Mouse (Mus musculus): ENCODE measurements around the gene Mansc4. TPM values are rescaled to one million over a fixed set of nuclear protein-coding genes. Genes with fewer than 3 reads are reported as not detected.

The Mansc4 gene
- total and polyA plus RNA-seq, 3 experiments: 0.21 TPM; not detected in 2

- Histone ChIP-seq H3K27ac (ENCODE audit: control insufficient read depth, low read depth, low read length) (no peak overlapping the region), H3K79me2 (ENCODE audit: control insufficient read depth, insufficient read depth, low read length, poor library complexity) (no peaks in the 10 kb centered on the region), H3K4me3 (ENCODE audit: control insufficient read depth in 1 of 2, insufficient read depth in 1 of 2, low read depth in 2 of 2, low read length in 2 of 2) (no peak overlapping the region), H3K9me3 (replicated peaks; ENCODE audit: insufficient read depth, low read length) (no peaks in the 10 kb centered on the region), H3K36me3 (ENCODE audit: control insufficient read depth in 1 of 2, insufficient read depth in 2 of 2, low read length in 2 of 2) (peaks cover 0 to 2% of the 10 kb centered on the region in 2 experiments; a peak in 2 of 4 replicates), H3K4me1 (ENCODE audit: control insufficient read depth in 1 of 2, insufficient read depth in 2 of 2, low read length in 2 of 2) (peaks cover 0 to 2% of the 10 kb centered on the region in 2 experiments; a peak in 1 of 4 replicates), H3K9ac (ENCODE audit: control insufficient read depth, low read depth, low read length, poor library complexity, severe bottlenecking) (no peak overlapping the region), H3K27me3 (ENCODE audit: control insufficient read depth in 1 of 2, insufficient read depth in 2 of 2, low read length in 2 of 2) (no peaks in the 10 kb centered on the region)
- TF ChIP-seq MYC (IDR thresholded peaks at IDR 0.05; ENCODE audit: low read depth, low read length) (no peak), ZC3H11A (IDR thresholded peaks at IDR 0.05; ENCODE audit: low read depth, low read length) (no peak), NELFE (IDR thresholded peaks at IDR 0.05; ENCODE audit: low read depth, low read length) (no peak), MAFK (IDR thresholded peaks at IDR 0.05; ENCODE audit: borderline replicate concordance, low read depth, low read length) (no peak), TBP (IDR thresholded peaks at IDR 0.05; ENCODE audit: low read depth, low read length) (no peak), GATA1 (IDR thresholded peaks at IDR 0.05; ENCODE audit: low read depth, low read length) (no peak), EP300 (IDR thresholded peaks at IDR 0.05; ENCODE audit: low read depth in 1 of 2, low read length in 2 of 2) (no peak), SMC3 (IDR thresholded peaks at IDR 0.05; ENCODE audit: low read depth, low read length) (no peak), TCF12 (IDR thresholded peaks at IDR 0.05; ENCODE audit: low read depth, low read length) (no peak), MYB (IDR thresholded peaks at IDR 0.05; ENCODE audit: low read depth, low read length) (no peak), ETS1 (IDR thresholded peaks at IDR 0.05; ENCODE audit: low read depth, low read length) (no peak)
- no peak for DNase-seq (ENCODE audit: low read depth, low spot score)
Observed at GRCm38 (mm10) chr6:147079919-147080318, 6.9 kb downstream of the Mansc4 start.

- Histone ChIP-seq H3K9me3 (replicated peaks; ENCODE audit: insufficient read depth, low read length) (no peaks in the 10 kb centered on the region), H3K4me3 (ENCODE audit: control insufficient read depth in 1 of 2, insufficient read depth in 1 of 2, low read depth in 2 of 2, low read length in 2 of 2) (no peak overlapping the region), H3K27ac (ENCODE audit: control insufficient read depth, low read depth, low read length) (no peak overlapping the region), H3K9ac (ENCODE audit: control insufficient read depth, low read depth, low read length, poor library complexity, severe bottlenecking) (no peak overlapping the region), H3K36me3 (ENCODE audit: control insufficient read depth in 1 of 2, insufficient read depth in 2 of 2, low read length in 2 of 2) (peaks cover 0 to 2% of the 10 kb centered on the region in 2 experiments; a peak in 2 of 4 replicates), H3K79me2 (ENCODE audit: control insufficient read depth, insufficient read depth, low read length, poor library complexity) (no peaks in the 10 kb centered on the region), H3K27me3 (ENCODE audit: control insufficient read depth in 1 of 2, insufficient read depth in 2 of 2, low read length in 2 of 2) (no peaks in the 10 kb centered on the region), H3K4me1 (ENCODE audit: control insufficient read depth in 1 of 2, insufficient read depth in 2 of 2, low read length in 2 of 2) (peaks cover 0 to 4% of the 10 kb centered on the region in 2 experiments; a peak in 2 of 4 replicates)
- no peak for DNase-seq (ENCODE audit: low read depth, low spot score)
- TF ChIP-seq POLR2AphosphoS2 (IDR thresholded peaks at IDR 0.05; ENCODE audit: low read length): no peak
- TF ChIP-seq MXI1 (IDR thresholded peaks at IDR 0.05; ENCODE audit: low read depth, low read length): no peak
- no peak for TF ChIP-seq KAT2A (conservative IDR thresholded peaks at IDR 0.05; ENCODE audit: low read depth, low read length)
- TF ChIP-seq SMC3 (IDR thresholded peaks at IDR 0.05; ENCODE audit: low read depth, low read length): no peak
- TF ChIP-seq MAX (IDR thresholded peaks at IDR 0.05; ENCODE audit: low read length): no peak
- TF ChIP-seq CHD2 (IDR thresholded peaks at IDR 0.05; ENCODE audit: low read length): no peak
- TF ChIP-seq USF1 (IDR thresholded peaks at IDR 0.05; ENCODE audit: low read depth, low read length): no peak
- no peak for TF ChIP-seq BHLHE40 (IDR thresholded peaks at IDR 0.05; ENCODE audit: borderline replicate concordance, low read depth, low read length)
- no peak for TF ChIP-seq MYB (IDR thresholded peaks at IDR 0.05; ENCODE audit: low read depth, low read length)
- TF ChIP-seq TCF12 (IDR thresholded peaks at IDR 0.05; ENCODE audit: low read depth, low read length): no peak
- no peak for TF ChIP-seq CTCF (IDR thresholded peaks at IDR 0.05 in 2 of 3, conservative IDR thresholded peaks at IDR 0.05 in 1 of 3; ENCODE audit: control insufficient read depth in 1 of 3, insufficient read depth in 1 of 3, low read depth in 2 of 3, low read length in 3 of 3, poor library complexity in 1 of 3, severe bottlenecking in 1 of 3)
- no peak for TF ChIP-seq MAZ (IDR thresholded peaks at IDR 0.05; ENCODE audit: low read depth, low read length)
- no peak for TF ChIP-seq ZKSCAN1 (IDR thresholded peaks at IDR 0.05; ENCODE audit: low read depth, low read length)
- TF ChIP-seq ETS1 (IDR thresholded peaks at IDR 0.05; ENCODE audit: low read depth, low read length): no peak
- TF ChIP-seq EP300 (IDR thresholded peaks at IDR 0.05; ENCODE audit: low read depth in 1 of 2, low read length in 2 of 2): no peak
- no peak for TF ChIP-seq MYC (IDR thresholded peaks at IDR 0.05; ENCODE audit: low read depth, low read length)
- TF ChIP-seq TBP (IDR thresholded peaks at IDR 0.05; ENCODE audit: low read depth, low read length): no peak
Observed at GRCm38 (mm10) chr6:147076878-147077277, 10.0 kb downstream of the Mansc4 start.
